Mouse (Mus musculus) midbrain, embryonic 16.5 days (tissue): ENCODE data around the gene Arhgef28. TPM values are rescaled to one million over a fixed set of nuclear protein-coding genes. Genes with fewer than 3 reads are reported as not detected.
A peak's percentile ranks its signal among the peaks of the same experiment; 100 is the strongest.

Experiments used
- ATAC-seq: fragments of 200-750 bp; cut with Nextera tagmentation; 2 replicates; pipeline ENCODE4 v1.8.0; 2017; ENCODE audit warnings: moderate TSS enrichment
- H3K27ac ChIP-seq: fragments of 300-500 bp; sonication (generic); 2 replicates; pipeline ENCODE4 v1.5.1; 2014; ENCODE audit warnings: mild to moderate bottlenecking, low read length, mixed read lengths
- H3K27me3 ChIP-seq: fragments of 300-500 bp; sonication (generic); 2 replicates; pipeline ENCODE4 v1.6.1; 2014; ENCODE audit warnings: low read depth, low read length, mixed read lengths; ENCODE audit not compliant: control insufficient read depth, insufficient read depth
- H3K36me3 ChIP-seq: fragments of 300-500 bp; sonication (generic); 2 replicates; pipeline ENCODE4 v1.6.1; 2014; ENCODE audit warnings: mild to moderate bottlenecking, low read length, moderate library complexity, mixed read lengths; ENCODE audit not compliant: control insufficient read depth, insufficient read depth
- H3K4me1 ChIP-seq: fragments of 300-500 bp; sonication (generic); 2 replicates; pipeline ENCODE4 v1.6.1; 2014; ENCODE audit warnings: mild to moderate bottlenecking, low read length, mixed read lengths; ENCODE audit not compliant: control insufficient read depth, insufficient read depth
- H3K4me2 ChIP-seq: fragments of 300-500 bp; sonication (generic); 2 replicates; pipeline ENCODE4 v1.6.1; 2014; ENCODE audit warnings: mild to moderate bottlenecking, low read length, mixed read lengths
- H3K4me3 ChIP-seq: fragments of 300-500 bp; sonication (generic); 2 replicates; pipeline ENCODE4 v1.5.1; 2014; ENCODE audit warnings: low read depth, mild to moderate bottlenecking, low read length, moderate library complexity, mixed read lengths
- H3K9ac ChIP-seq: fragments of 300-500 bp; sonication (generic); 2 replicates; pipeline ENCODE4 v1.6.1; 2014; ENCODE audit warnings: low read depth, low read length, mixed read lengths
- H3K9me3 ChIP-seq: fragments of 300-500 bp; sonication (generic); replicated peaks from 2 replicates; pipeline ENCODE4 v1.6.1; 2014; ENCODE audit warnings: mild to moderate bottlenecking, low read length, mixed read lengths; ENCODE audit not compliant: control insufficient read depth, poor library complexity, severe bottlenecking
- WGBS: fragments of 180-500 bp; shearing (Covaris S2); extraction: QIAGEN DNeasy Blood & Tissue Kit; methylation state at CpG from one replicate; pipeline ENCODE4 v1.1.7; 2014; 5-methylcytosine and 5-hydroxymethylcytosine counted together
- polyA plus RNA-seq: library from polyadenylated mRNA; unstranded; fragments of >200 nt; fragmentation: Nextera tagmentation; extraction: Ambion mirVana; gene quantifications from 2 replicates; pipeline ENCODE4 v1.2.1, GENCODE M21; 2015

The Arhgef28 gene
- polyA plus RNA-seq, 1 experiment from 2014 or later: 35.1 TPM

GRCm38 (mm10) chr13:97911013-97911412, 295.2 kb downstream of the Arhgef28 start:
- H3K9ac ChIP-seq: peak overlapping the region; percentile 21; the same call in 1 of the 2 replicates
- H3K4me1 ChIP-seq: peaks cover 9% of the 10 kb centered on the region
- no peaks in the 10 kb centered on the region for H3K36me3 ChIP-seq
- H3K9me3 ChIP-seq: no peaks in the 10 kb centered on the region
- no peaks in the 10 kb centered on the region for H3K27me3 ChIP-seq
- H3K4me3 ChIP-seq: no peak overlapping the region
- 0 out of 2 replicates have a peak overlapping the region, but pooled peaks have one; percentile 7 for H3K4me2 ChIP-seq
- 11% methylated on average over 10 of the region's 10 CpGs for WGBS
- ATAC-seq: peak; percentile 51
- peak overlapping the region; percentile 70 for H3K27ac ChIP-seq

- peaks cover 19% of the 10 kb centered on the region for H3K4me1 ChIP-seq
- H3K27ac ChIP-seq: no peak overlapping the region
- H3K36me3 ChIP-seq: no peaks in the 10 kb centered on the region
- H3K9ac ChIP-seq: no peak overlapping the region
- H3K9me3 ChIP-seq: no peaks in the 10 kb centered on the region
- H3K4me3 ChIP-seq: no peak overlapping the region
- no peak overlapping the region for H3K4me2 ChIP-seq
- H3K27me3 ChIP-seq: no peaks in the 10 kb centered on the region
- no peak for ATAC-seq
- 85% methylated on average over 8 of the region's 8 CpGs for WGBS
These were observed 303.4 kb downstream of the Arhgef28 start for GRCm38 (mm10) chr13:97902821-97903220.

- Histone ChIP-seq H3K4me3 (no peak overlapping the region), H3K9me3 (no peaks in the 10 kb centered on the region), H3K4me2 (no peak overlapping the region), H3K36me3 (no peaks in the 10 kb centered on the region), H3K9ac (peak overlapping the region; percentile 3; the same call in 1 of the 2 replicates), H3K27ac (peak overlapping the region; percentile 73), H3K4me1 (peaks cover 19% of the 10 kb centered on the region), H3K27me3 (no peaks in the 10 kb centered on the region)
- ATAC-seq: peak; percentile 87
- WGBS: 23% methylated on average over 3 of the region's 3 CpGs
These were observed 305.9 kb downstream of the Arhgef28 start for GRCm38 (mm10) chr13:97900380-97900758.

GRCm38 (mm10) chr13:97899604-97900379, 306.4 kb downstream of the Arhgef28 start:
- 56% methylated on average over 14 of the region's 14 CpGs for WGBS
- H3K4me2 ChIP-seq: no peak overlapping the region
- no peaks in the 10 kb centered on the region for H3K27me3 ChIP-seq
- no peak overlapping the region for H3K4me3 ChIP-seq
- H3K36me3 ChIP-seq: no peaks in the 10 kb centered on the region
- peak overlapping the region; percentile 73 for H3K27ac ChIP-seq
- H3K4me1 ChIP-seq: peaks cover 19% of the 10 kb centered on the region
- peak overlapping the region; percentile 3; the same call in 1 of the 2 replicates for H3K9ac ChIP-seq
- H3K9me3 ChIP-seq: no peaks in the 10 kb centered on the region
- ATAC-seq: peak; percentile 69

GRCm38 (mm10) chr13:97898590-97898989, 307.6 kb downstream of the Arhgef28 start:
- Histone ChIP-seq H3K4me3 (no peak overlapping the region), H3K4me1 (peaks cover 21% of the 10 kb centered on the region), H3K27me3 (no peaks in the 10 kb centered on the region), H3K9ac (no peak overlapping the region), H3K4me2 (no peak overlapping the region), H3K36me3 (no peaks in the 10 kb centered on the region), H3K27ac (no peak overlapping the region), H3K9me3 (no peaks in the 10 kb centered on the region)
- no peak for ATAC-seq
- 55% methylated on average over 2 of the region's 2 CpGs for WGBS

GRCm38 (mm10) chr13:97893031-97893825, 313.0 kb downstream of the Arhgef28 start:
- Histone ChIP-seq H3K27me3 (no peaks in the 10 kb centered on the region), H3K9ac (peak overlapping the region; percentile 21; the same call in 1 of the 2 replicates), H3K9me3 (no peaks in the 10 kb centered on the region), H3K4me1 (peaks cover 25% of the 10 kb centered on the region), H3K36me3 (no peaks in the 10 kb centered on the region), H3K4me3 (no peak overlapping the region), H3K4me2 (no peak overlapping the region), H3K27ac (peak overlapping the region; percentile 76)
- ATAC-seq: peak; percentile 41
- 18% methylated on average over 10 of the region's 10 CpGs for WGBS

GRCm38 (mm10) chr13:97892089-97892884, 314.0 kb downstream of the Arhgef28 start:
- H3K9ac ChIP-seq: no peak overlapping the region
- H3K36me3 ChIP-seq: no peaks in the 10 kb centered on the region
- H3K4me2 ChIP-seq: peak overlapping the region; percentile 17; the same call in 1 of the 2 replicates
- ATAC-seq: peak; percentile 88
- H3K4me1 ChIP-seq: peaks cover 29% of the 10 kb centered on the region
- H3K4me3 ChIP-seq: no peak overlapping the region
- no peaks in the 10 kb centered on the region for H3K9me3 ChIP-seq
- no peaks in the 10 kb centered on the region for H3K27me3 ChIP-seq
- H3K27ac ChIP-seq: peak overlapping the region; percentile 76
- WGBS: 16% methylated on average over 15 of the region's 15 CpGs

- H3K27me3 ChIP-seq: no peaks in the 10 kb centered on the region
- no peak overlapping the region for H3K4me3 ChIP-seq
- no peaks in the 10 kb centered on the region for H3K9me3 ChIP-seq
- no peak overlapping the region for H3K4me2 ChIP-seq
- no peak overlapping the region for H3K9ac ChIP-seq
- H3K4me1 ChIP-seq: peaks cover 27% of the 10 kb centered on the region
- no peaks in the 10 kb centered on the region for H3K36me3 ChIP-seq
- no peak overlapping the region for H3K27ac ChIP-seq
- peak; percentile 54; the same call in 1 of the 2 replicates for ATAC-seq
- WGBS: 38% methylated on average over 6 of the region's 6 CpGs
These were observed 318.2 kb downstream of the Arhgef28 start for GRCm38 (mm10) chr13:97888046-97888445.
